Mouse (Mus musculus): Measurements from ENCODE around the gene Dusp14.

Gene Dusp14

GRCm38 (mm10) chr11:84066927-84067645 lies 2.0 kb downstream of the Dusp14 start:
- peak; percentile 17 for DNase-seq (ENCODE audit: low read depth)

DNA sequence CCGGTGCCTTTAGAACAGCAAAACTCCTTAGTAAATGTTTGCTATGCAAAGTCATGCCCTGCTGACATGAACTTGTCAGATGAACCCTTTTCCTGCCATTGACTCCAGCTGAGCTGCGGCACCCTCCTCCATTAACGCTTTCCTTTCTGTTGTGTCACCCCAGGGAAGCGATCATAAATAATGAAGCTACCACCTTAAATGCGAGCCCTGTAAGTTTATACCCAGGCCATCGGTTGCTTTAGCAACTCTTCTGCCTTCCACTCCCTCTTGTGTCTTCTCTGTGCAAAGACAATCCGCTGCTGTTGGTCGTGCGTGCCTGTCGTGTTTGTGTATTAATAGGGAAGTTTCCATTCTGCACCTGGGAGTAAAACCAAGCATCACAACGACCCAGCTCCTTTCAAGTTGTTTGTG lies 3.0 kb downstream of the Dusp14 start:
- peak; percentile 14 for DNase-seq (ENCODE audit: low read depth)

GRCm38 (mm10) chr11:84063631-84064209 lies 5.3 kb downstream of the Dusp14 start:
- DNase-seq (ENCODE audit: low read depth) = no peak

DNA sequence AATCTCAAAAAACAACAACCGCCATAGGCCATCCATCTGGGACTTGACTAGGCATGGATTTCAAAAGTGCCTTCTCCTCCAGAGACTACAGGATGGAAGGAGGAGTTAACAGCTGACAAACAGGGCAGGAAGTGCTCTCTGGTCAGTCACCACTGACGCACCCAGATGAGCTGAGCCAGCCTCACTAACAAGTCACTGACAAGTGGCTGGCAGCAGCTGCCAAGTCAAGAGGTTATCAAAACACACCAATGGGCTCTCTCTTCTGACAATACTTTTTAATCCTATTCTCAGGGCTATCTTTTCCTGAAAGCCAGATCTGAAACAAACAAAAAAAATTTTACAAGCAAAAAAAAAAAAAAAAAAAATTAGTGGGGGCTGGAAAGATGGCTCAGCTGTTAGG lies 6.3 kb downstream of the Dusp14 start:
- peak; percentile 78 for DNase-seq (ENCODE audit: low read depth)

- DNase-seq (ENCODE audit: low read depth) = no peak
These were observed 7.2 kb downstream of the Dusp14 start for GRCm38 (mm10) chr11:84061881-84062280.

GRCm38 (mm10) chr11:84060635-84061034 lies 8.4 kb downstream of the Dusp14 start:
- DNase-seq (ENCODE audit: low read depth) = no peak

- DNase-seq (ENCODE audit: low read depth) = no peak
These were observed 9.3 kb downstream of the Dusp14 start for GRCm38 (mm10) chr11:84059784-84060183.

DNA sequence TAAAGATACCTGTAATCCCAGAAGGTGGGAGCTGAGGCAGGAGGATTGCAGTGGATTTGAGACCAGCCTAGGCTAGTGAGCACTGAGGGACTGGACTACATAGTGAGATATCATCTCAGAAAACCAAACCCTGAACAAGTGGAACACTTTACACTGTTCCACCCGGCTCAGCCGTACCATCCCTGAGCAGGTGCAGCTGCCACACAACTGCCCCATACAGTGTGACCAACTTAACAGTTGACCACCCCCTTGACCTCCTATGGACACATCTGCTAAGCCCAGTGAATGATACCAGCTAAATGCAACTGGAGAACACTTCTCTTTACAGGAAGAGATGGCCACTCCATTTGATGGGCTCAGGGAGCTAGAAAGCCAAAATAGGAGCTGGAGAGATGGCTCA lies 11.6 kb downstream of the Dusp14 start:
- DNase-seq (ENCODE audit: low read depth) = no peak

GRCm38 (mm10) chr11:84053524-84054163 lies 15.4 kb downstream of the Dusp14 start:
- DNase-seq (ENCODE audit: low read depth) = no peak

GRCm38 (mm10) chr11:84053055-84053454 lies 16.0 kb downstream of the Dusp14 start:
- no peak for DNase-seq (ENCODE audit: low read depth)

- DNase-seq (ENCODE audit: low read depth) = no peak
These were observed 20.6 kb downstream of the Dusp14 start for GRCm38 (mm10) chr11:84048411-84048810.

GRCm38 (mm10) chr11:84047270-84047669 lies 21.8 kb downstream of the Dusp14 start:
- DNase-seq (ENCODE audit: low read depth) = no peak

GRCm38 (mm10) chr11:84044988-84045387 lies 24.1 kb downstream of the Dusp14 start:
- no peak for DNase-seq (ENCODE audit: low read depth)

DNA sequence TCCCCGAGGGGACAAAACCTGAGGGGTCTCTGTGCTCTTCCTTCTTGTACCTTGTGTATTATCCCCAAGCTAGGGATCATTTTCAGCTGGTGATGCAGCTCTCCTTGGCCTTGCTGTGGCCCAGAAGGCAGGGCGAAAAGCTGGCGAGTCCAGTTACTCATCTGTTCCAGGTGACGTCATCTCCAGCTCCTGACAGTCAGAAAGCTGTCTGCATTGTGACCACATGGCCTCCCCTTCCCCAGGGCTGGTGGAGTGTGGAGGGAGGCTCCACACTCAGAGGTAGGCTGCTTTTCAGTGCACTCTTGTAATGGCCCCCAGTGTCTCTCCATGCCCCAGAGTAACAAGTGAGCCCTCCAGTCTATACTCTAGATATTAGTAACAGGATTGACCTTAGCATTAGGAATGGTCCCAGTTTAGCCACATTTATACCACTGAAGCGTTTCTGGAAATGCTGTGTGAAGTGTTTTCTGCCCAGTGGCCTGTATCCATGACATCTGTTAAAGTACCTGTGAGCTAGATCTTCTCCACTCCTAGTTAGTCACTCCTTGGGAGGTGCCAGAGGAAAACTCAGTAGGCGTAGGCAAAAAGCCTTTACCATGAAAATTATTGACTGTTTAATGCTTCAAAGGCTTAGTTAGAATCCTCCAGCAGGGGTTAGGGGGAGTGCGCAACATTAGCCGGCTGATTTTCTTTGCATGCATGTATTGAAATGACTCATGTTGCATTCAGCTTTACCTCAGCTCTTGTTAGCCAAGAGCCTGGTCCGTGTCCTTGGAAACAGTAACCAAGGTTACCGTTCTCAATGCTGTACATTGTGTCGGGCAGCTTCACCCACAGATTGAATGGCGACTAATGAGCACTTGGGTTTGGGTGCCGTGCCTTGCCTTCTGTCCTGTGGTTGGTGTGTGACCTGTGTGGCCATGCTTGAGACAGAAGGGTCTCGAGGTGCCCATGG lies 26.0 kb downstream of the Dusp14 start:
- peak; percentile 11 for DNase-seq (ENCODE audit: low read depth)

- no peak for DNase-seq (ENCODE audit: low read depth)
These were observed 28.4 kb downstream of the Dusp14 start for GRCm38 (mm10) chr11:84040621-84041020.

DNA sequence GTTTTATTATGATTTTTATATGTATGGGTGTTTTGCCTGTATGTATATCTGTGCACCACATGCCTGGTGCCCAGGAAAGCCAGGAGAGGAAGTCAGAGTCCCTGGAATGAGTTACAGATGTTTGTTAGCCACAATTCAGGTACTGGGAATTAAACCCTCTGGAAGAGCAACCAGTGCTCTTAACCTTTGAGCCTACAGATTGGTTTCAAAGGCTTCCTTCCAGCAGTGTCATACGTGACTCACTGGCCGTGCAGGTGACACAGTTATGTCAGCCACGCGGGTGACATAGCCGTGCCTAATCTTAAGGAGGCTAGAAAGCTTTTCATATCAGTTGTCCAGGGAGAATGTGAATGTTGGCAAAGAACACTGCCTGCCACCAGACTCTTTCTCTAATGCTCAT lies 35.4 kb downstream of the Dusp14 start:
- no peak for DNase-seq (ENCODE audit: low read depth)

DNA sequence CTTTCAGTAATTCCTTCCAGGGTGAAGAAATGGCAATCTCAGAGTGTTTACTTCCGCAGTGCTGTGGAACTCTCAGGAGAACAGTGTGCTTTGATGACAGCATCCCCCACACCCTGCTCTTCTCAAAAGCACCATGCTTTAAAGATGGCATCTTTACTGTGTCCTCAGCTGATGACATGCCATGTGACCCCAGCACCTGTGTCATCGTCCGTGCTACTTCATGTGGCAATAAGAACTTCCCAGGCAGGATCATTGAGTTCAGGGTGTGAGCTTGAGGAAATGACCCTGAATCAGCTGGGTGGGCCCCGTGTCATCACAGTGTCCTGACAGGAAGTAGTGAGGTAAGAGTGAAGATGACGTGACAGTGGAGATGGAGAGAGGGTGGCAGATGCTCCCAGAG lies 36.5 kb downstream of the Dusp14 start:
- peak; percentile 35 for DNase-seq (ENCODE audit: low read depth)

DNA sequence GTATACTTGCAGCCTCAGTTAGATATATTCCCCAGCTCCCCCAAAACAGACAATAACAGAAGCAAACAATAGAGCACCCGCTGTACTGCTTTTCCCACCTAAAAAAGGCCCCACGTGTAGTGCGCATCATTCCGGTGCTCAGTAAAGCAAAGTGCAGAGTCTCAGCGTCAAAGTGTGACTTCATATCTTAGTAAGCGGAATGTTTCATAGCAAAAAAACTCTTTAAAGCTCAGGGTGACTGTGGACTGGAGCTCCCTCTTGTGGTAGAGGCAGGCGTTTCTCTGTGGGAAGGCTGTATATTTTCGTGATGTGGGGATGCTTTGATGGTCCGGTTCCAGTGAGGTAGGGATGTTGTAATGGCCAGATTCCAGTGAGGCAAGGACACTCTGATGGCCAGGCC lies 37.1 kb downstream of the Dusp14 start:
- peak; percentile 56 for DNase-seq (ENCODE audit: low read depth)

- DNase-seq (ENCODE audit: low read depth) = peak; percentile 44
These were observed 40.6 kb downstream of the Dusp14 start for GRCm38 (mm10) chr11:84028271-84029028.

GRCm38 (mm10) chr11:84027231-84027630 lies 41.8 kb downstream of the Dusp14 start:
- DNase-seq (ENCODE audit: low read depth) = no peak

DNA sequence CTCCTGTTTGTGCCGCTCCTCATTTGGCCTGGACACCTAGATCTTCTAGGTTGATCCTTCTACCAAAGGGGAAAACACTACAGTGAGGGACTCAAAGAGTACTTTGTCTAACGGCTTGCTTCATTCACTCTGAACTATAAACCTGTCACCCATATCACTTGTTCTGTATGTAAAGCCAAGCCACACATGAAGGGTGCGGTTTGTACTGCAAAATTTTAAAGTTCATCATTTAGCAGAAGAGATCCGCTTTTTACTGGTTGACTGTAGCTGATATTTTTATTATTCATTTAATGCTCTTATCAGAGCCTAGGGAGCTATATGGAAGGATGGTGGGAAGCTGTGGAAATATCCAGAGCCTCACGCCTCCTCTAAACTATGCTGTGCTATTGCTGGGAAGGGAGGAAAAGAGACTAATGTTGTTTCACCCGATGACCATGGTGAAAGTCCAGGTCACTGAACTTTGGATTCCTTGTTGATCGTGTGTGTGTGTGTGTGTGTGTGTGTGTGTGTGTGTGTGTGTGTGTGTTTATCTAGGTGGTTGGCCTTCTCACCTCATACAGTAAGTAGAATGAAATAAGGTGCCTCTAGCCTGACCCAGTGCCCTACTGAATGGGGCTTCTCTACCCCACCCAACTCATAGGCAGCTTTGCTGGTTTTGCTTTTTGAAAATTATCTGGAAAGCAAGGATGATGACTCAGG lies 52.1 kb downstream of the Dusp14 start:
- no peak for DNase-seq (ENCODE audit: low read depth)
